8 mouse cellular contexts compared by ENCODE assay signal in the genomic region with DNA sequence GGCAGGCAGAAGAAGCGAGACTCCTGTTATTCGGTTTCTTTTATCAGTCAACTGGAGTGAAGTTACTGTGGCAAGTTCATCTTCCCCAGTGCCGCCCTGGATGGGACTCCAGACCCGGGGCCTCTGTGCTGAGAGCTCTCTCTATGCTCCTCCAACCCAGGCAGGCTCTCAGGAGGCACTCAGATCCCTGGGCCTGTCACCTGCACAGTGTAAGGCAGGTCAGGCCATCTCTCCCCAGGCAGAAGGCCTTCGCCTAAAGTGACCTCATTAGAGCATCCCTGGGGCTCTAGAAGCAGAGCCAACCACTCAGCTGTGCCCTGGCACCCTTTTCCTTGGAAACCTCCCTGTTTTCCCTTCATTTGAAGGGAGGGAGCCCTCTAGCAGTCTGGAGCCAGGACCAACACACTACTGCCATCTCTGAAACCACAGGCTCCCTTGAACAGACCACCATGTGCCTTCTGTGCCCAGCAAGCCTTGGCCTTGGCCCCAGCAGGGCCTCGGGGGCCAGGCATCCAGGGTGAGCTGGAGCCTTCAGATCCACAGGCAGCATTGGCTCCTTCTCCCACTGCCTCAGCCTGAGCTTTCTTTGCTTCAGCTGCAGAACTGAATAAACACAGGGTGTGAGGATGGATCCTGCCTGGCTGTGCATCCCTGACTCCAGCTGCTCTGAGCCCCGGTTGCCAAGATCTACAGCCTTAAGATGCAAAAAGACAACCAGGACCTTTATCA.
DNase-seq lines count a peak whose midpoint lies in the region; ATAC-seq lines count a peak whose summit lies in the region.
"Not testable (repeated sequence)": the region's sequence is repeated elsewhere in the genome, so short reads cannot be mapped to it uniquely, and the experiment has no call there.

No protein-coding gene starts in this region.

- H3K4me1 ChIP-seq in embryonic facial prominence, embryonic 14.5 days (ENCODE audit: control insufficient read depth, insufficient read depth, low read length) = peaks cover 44% of the 10 kb centered on the region
- H3K4me1 ChIP-seq in hindbrain, embryonic 16.5 days (ENCODE audit: control insufficient read depth, insufficient read depth, low read depth, low read length) = peaks cover 11% of the 10 kb centered on the region
- H3K4me1 ChIP-seq in stomach, embryonic 15.5 days = not testable (repeated sequence)

- not testable (repeated sequence) for H3K4me3 ChIP-seq in embryonic facial prominence, embryonic 14.5 days (ENCODE audit: low read depth, low read length); hindbrain, embryonic 16.5 days (ENCODE audit: low read length); stomach, embryonic 15.5 days (replicated peaks)

- ATAC-seq in embryonic facial prominence, embryonic 14.5 days (ENCODE audit: low read depth) = peak; percentile 27; the same call in 1 of the 2 replicates
- ATAC-seq in frontal cortex, adult (ENCODE audit: low TSS enrichment) = peak; percentile 57; the same call in 1 of the 2 replicates
- ATAC-seq in hindbrain, embryonic 16.5 days = peak; percentile 65
- peak; percentile 56; the same call in 1 of the 2 replicates for ATAC-seq in stomach, embryonic 15.5 days (ENCODE audit: insufficient read depth, low FRiP score, low read depth)

- H3K27ac ChIP-seq in embryonic facial prominence, embryonic 14.5 days (replicated peaks; ENCODE audit: low read depth, low read length) = not testable (repeated sequence)
- peak overlapping the region; percentile 39; the same call in 1 of the 2 replicates for H3K27ac ChIP-seq in hindbrain, embryonic 16.5 days (ENCODE audit: low read depth, low read length)
- peak overlapping the region; percentile 81 for H3K27ac ChIP-seq in stomach, embryonic 15.5 days

- H3K36me3 ChIP-seq in embryonic facial prominence, embryonic 14.5 days (ENCODE audit: control insufficient read depth, insufficient read depth, low read length); hindbrain, embryonic 16.5 days (ENCODE audit: control insufficient read depth, insufficient read depth, low read length); stomach, embryonic 15.5 days: not testable (repeated sequence)

- 30% methylated on average over 2 of the region's 7 CpGs for WGBS in embryonic facial prominence, embryonic 14.5 days
- 56% methylated on average over 2 of the region's 7 CpGs for WGBS in hindbrain, embryonic 16.5 days
- WGBS in stomach, embryonic 15.5 days = 48% methylated on average over 2 of the region's 7 CpGs

- intact Hi-C loops in left cerebral cortex, postnatal 4 days (cut with DNase I) = not testable (repeated sequence)

- not testable (repeated sequence) for H3K27me3 ChIP-seq in embryonic facial prominence, embryonic 14.5 days (replicated peaks; ENCODE audit: control insufficient read depth, insufficient read depth, low read length); hindbrain, embryonic 16.5 days (replicated peaks; ENCODE audit: control insufficient read depth, insufficient read depth, low read length); stomach, embryonic 15.5 days (replicated peaks)

- H3K9me3 ChIP-seq in embryonic facial prominence, embryonic 14.5 days (ENCODE audit: control insufficient read depth, low read length); hindbrain, embryonic 16.5 days (ENCODE audit: control insufficient read depth, low read length); stomach, embryonic 15.5 days: not testable (repeated sequence)

- not testable (repeated sequence) for H3K9ac ChIP-seq in embryonic facial prominence, embryonic 14.5 days (ENCODE audit: low read depth, low read length); hindbrain, embryonic 16.5 days (ENCODE audit: low read depth, low read length); stomach, embryonic 15.5 days

- DNase-seq in brain, adult 2 months (ENCODE audit: low read depth, low spot score) = peak; percentile 45
- DNase-seq in cerebellum, postnatal 10 days = peak; percentile 42 to 75
- DNase-seq in embryonic facial prominence, embryonic 14.5 days (ENCODE audit: low spot score) = not testable (repeated sequence)
- peak; percentile 55 for DNase-seq in left cerebral cortex, postnatal 4 days
- DNase-seq in lung, postnatal 10 days = peak; percentile 36

- H3K4me2 ChIP-seq in embryonic facial prominence, embryonic 14.5 days (ENCODE audit: low read depth, low read length); hindbrain, embryonic 16.5 days (ENCODE audit: low read length); stomach, embryonic 15.5 days: not testable (repeated sequence)
